Mouse (Mus musculus) bone marrow, adult 2 months (tissue): ENCODE measurements around the gene Engase. TPM values are rescaled to one million over a fixed set of nuclear protein-coding genes. Genes with fewer than 3 reads are reported as not detected.

Source experiments
- H3K27ac ChIP-seq: fragments of 200-500 bp; 2 replicates; pipeline ENCODE4 v1.5.1; 2012; ENCODE audit warnings: low read depth, mild to moderate bottlenecking, control low read depth, inconsistent platforms, low read length; ENCODE audit not compliant: control insufficient read depth, poor library complexity, insufficient read depth
- H3K4me1 ChIP-seq: fragments of 200-500 bp; 2 replicates; pipeline ENCODE4 v1.6.1; 2011; ENCODE audit warnings: low read length; ENCODE audit not compliant: control insufficient read depth, insufficient read depth
- H3K4me3 ChIP-seq: fragments of 200-500 bp; replicated peaks from 2 replicates; pipeline ENCODE3; 2011; ENCODE audit warnings: mild to moderate bottlenecking, low read depth, low read length, control low read depth; ENCODE audit not compliant: control insufficient read depth
- CTCF ChIP-seq: fragments of 200-500 bp; IDR thresholded peaks from 2 replicates; pipeline ENCODE4 v1.5.1; 2011; ENCODE audit warnings: low read length, control low read depth; ENCODE audit not compliant: control insufficient read depth, insufficient read depth
- POLR2A ChIP-seq: fragments of 200-500 bp; IDR thresholded peaks from 2 replicates; pipeline ENCODE4 v1.6.1; 2011; ENCODE audit warnings: low read depth, mild to moderate bottlenecking, control low read depth, low read length, borderline replicate concordance; ENCODE audit not compliant: control insufficient read depth
- WGBS: fragments of 180-500 bp; shearing (Covaris S2); methylation state at CpG from one replicate; pipeline ENCODE4 v1.1.7; 2018; 5-methylcytosine and 5-hydroxymethylcytosine counted together
- polyA plus RNA-seq: library from polyadenylated mRNA; stranded (reverse); fragments of >200 nt; gene quantifications from 2 replicates; pipeline ENCODE4 v1.2.4, GENCODE M21; 2011; ENCODE audit warnings: low replicate concordance; ENCODE audit not compliant: missing spikeins, insufficient read depth, insufficient read length

Gene Engase
- polyA plus RNA-seq, 1 experiment = 15.0 TPM

DNA sequence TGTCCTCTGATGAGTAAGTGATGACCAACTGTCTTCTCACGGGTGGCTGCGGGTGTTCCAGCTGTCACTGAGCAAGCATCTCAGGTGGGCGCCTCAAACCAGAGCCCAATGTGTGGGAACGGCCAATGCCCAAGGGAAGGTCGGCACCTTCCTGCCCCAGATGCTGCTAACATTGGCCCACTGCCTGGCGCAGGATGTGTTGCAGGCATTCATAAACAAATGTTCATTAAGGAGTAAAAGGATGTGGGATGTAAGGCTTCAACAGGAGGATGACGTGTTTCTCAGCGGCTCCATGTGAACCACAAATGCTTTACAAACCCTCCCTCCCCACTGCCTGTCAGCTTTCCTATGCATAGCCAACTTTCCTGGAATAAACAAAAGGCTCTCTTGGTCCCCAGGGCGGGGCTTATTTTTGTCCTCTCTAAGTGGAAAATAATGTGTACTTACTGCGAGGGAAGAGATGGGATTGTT, 43.2 kb upstream of the Engase start:
- TF ChIP-seq CTCF (no peak), POLR2A (no peak)
- no peak overlapping the region for H3K27ac ChIP-seq
- H3K4me1 ChIP-seq = no peaks in the 10 kb centered on the region
- 62% methylated on average over 10 of the region's 10 CpGs for WGBS
- no peak overlapping the region for H3K4me3 ChIP-seq

DNA sequence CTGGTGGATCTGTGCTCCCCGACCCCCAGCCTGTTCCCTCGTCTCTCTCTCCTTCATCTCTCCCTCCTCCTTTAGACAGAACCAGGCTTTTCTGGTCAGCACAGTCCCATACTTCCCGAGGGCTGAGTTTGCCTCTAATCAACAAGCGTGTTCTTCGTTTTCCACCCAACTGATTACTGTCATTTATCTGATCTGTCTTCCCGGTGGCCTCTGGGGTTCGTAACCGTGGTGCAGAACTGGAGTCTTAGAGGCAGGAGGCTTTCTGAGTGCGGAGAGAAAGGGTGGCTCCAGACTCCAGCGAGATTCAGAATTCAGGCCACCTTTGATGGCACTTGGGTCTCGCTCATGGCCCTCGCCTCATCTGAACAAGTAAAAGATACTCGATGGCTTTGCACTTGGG, 42.5 kb upstream of the Engase start:
- no peaks in the 10 kb centered on the region for H3K4me1 ChIP-seq
- WGBS = 58% methylated on average over 13 of the region's 13 CpGs
- H3K27ac ChIP-seq = no peak overlapping the region
- H3K4me3 ChIP-seq = no peak overlapping the region
- TF ChIP-seq POLR2A = no peak
- TF ChIP-seq CTCF = no peak

DNA sequence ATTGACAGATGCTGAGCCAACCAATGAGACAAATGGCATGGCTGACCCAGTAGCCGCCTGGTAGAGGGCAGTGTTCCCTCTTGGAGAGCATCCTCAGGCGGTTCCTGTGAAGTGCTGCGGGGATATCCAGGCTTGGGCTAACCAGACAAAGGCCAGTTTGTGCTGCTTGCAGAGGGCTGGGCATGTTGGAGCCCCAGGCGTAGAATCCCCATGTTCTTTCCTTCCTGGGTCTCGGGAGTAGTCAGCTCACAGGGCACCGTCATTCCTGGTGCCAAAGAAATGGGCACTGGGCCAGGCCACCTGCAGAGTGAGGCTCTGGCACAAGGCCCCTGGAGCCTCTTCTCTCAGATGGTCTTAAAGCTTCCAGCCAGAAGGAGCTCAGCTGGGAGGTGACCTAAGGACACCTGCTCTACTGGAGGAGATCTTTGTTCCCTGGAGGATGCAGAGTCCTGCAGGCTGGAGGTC, 40.1 kb upstream of the Engase start:
- Histone ChIP-seq H3K27ac (no peak overlapping the region), H3K4me3 (no peak overlapping the region), H3K4me1 (no peaks in the 10 kb centered on the region)
- WGBS = 47% methylated on average over 6 of the region's 6 CpGs
- TF ChIP-seq CTCF (no peak), POLR2A (no peak)

DNA sequence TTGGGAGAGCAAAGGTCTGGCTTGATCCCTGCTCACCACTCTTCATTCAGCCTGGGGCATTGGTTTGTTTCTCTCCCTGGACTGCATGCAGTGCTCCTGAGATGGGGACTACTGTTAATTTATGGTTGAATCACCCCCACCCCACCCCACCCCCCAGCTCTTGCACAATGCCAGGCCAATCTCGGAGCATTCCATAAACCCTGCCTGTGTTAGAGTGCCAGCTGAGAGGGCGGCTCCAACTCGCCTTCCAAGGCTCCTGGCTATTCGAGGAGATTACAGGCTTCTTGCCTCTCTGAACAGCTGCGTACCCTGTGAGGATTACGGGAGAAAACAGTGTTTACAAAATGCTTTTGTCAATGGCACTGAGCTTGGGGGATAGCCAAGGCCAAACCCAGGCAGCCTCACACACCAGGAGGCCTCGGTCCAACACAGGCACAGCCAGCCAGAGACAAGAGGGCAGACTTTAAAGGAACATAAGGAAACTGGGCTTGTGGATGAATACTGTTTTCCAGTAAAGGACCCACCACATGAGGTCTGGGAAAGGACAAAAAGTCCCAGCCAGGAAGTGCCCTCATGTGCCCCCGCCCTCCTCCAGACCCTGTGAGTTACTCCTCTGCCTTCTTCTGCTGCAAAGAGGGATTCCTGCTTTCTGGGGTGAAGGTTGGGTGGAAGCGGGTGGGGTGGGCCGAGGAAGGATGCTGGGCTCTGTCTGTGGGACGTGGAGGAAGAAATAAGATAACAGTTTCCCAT, 37.8 kb upstream of the Engase start:
- TF ChIP-seq POLR2A (no peak), CTCF (no peak)
- H3K4me1 ChIP-seq = no peaks in the 10 kb centered on the region
- WGBS = 70% methylated on average over 11 of the region's 11 CpGs
- no peak overlapping the region for H3K27ac ChIP-seq
- H3K4me3 ChIP-seq = no peak overlapping the region

DNA sequence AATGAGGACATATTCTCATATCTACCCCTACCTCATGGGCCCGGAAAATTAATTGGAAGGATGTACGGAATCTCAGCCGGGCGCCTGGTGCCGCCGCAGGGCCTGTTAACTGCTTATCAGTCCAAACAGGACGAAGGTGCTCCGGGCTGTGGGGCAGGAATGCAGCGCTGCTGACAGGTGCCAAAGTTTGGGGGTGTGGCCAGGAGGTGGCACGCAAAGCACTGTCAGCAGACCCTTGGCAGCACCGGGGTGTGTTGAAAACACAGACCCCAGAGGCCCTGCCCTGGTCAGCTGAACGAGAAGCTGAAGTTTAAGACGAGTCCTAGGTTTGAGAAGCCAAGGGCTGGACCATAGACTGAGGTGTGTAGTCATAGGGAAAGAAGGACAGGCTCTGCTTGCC, 33.9 kb upstream of the Engase start:
- no peaks in the 10 kb centered on the region for H3K4me1 ChIP-seq

DNA sequence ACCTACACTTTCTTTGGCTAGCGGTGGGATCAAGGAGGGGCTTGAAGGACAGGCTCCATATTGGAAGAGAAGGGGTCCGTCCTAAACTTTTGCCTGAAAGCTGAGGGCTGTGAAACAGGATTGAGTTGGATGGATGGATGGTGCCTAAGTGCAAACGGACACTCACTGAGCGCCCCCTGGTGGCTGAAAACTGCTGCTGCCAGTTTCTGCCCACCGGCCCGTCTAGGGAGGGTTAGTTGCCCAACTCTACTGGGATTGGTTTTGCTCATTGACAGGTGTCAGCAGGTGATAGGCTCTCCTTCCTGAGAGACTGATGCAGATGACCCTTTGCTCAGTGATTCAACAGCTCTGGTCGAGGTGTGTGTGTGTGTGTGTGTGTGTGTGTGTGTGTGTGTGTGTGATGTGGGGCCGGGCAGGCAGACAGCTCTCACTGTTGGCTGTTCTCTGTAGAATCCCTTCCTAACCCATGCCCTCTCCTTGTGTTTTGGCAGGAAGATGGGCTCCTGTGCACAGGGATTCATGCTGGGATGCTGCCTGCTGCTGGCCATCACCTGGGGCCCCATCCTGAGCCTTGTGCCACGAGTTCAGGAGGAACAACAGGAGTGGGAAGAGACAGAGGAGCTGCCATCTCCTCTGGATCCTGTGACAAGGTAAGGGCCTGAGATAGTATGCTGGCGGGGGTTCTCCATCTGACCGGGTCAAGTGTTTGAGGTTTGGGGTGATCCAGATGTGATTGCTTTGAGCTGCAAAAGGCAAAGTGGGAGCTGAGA, 33.2 kb upstream of the Engase start:
- Histone ChIP-seq H3K4me3 (no peak overlapping the region), H3K27ac (no peak overlapping the region), H3K4me1 (no peaks in the 10 kb centered on the region)
- TF ChIP-seq CTCF (peak; percentile 81), POLR2A (no peak)
- WGBS = 35% methylated on average over 11 of the region's 11 CpGs

More for the DNA sequence above, 33.9 kb upstream of the Engase start:
- 83% methylated on average over 13 of the region's 13 CpGs for WGBS
- no peak overlapping the region for H3K27ac ChIP-seq
- TF ChIP-seq POLR2A (no peak), CTCF (no peak)
- no peak overlapping the region for H3K4me3 ChIP-seq

DNA sequence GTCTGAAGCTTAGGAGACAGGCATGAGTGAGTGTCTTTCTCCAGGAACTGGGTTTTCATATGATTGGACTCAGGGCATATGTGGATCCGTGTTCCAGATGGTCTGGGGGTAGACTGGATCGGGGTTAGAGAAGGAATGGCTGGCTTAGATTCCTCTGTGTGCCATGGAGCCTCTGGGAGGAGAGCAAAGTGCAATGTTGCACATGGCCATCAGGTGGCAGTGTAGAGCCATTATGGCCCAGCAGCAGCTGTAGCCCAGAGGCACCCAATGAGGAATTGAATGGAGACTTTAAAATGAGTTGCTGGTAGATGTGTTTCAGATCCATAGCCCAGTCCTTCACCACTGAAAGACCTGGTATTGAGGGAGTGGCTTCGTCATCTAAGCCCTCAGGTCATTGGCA, 30.8 kb upstream of the Engase start:
- no peak overlapping the region for H3K27ac ChIP-seq
- 11% methylated on average over 3 of the region's 3 CpGs for WGBS
- H3K4me3 ChIP-seq = no peak overlapping the region
- no peaks in the 10 kb centered on the region for H3K4me1 ChIP-seq
- TF ChIP-seq CTCF (peak; percentile 98), POLR2A (no peak)

DNA sequence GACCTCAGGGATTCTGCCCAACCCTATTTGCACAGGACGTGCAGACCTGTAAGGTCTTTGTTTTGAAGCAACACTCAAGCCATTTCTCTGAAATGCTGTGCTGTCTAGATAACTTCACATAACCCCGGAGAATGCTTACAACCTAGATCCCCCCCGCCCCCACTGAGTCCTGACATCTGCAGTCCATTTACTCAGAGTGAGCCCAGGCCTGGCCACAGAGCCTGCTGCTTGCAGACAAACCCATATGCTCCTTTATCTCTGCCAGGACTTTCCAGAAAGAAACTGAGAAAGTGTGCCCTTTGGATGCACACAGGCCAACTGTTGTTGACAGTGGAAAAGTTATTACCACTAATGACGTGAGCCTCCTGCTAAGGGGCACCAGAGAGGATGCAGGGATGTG, 29.3 kb upstream of the Engase start:
- TF ChIP-seq CTCF (no peak), POLR2A (no peak)
- WGBS = 81% methylated on average over 4 of the region's 4 CpGs
- Histone ChIP-seq H3K27ac (no peak overlapping the region), H3K4me3 (no peak overlapping the region), H3K4me1 (no peaks in the 10 kb centered on the region)
